Mouse (Mus musculus) heart, adult 2 months (tissue): ENCODE measurements around the gene Fuk. TPM values are rescaled to one million over a fixed set of nuclear protein-coding genes. Genes with fewer than 3 reads are reported as not detected.
"Not testable (repeated sequence)": the region's sequence is repeated elsewhere in the genome, so short reads cannot be mapped to it uniquely, and the experiment has no call there.

Source experiments
- DNase-seq, 2 experiments: peaks; one replicate each; pipeline ENCODE4 v3.0.0; 2021
- H3K27ac ChIP-seq: fragments of 200-600 bp; 2 replicates; pipeline ENCODE4 v1.8.1; 2022
- H3K27me3 ChIP-seq: fragments of 200-500 bp; 2 replicates; pipeline ENCODE4 v1.6.1; 2012; ENCODE audit warnings: mild to moderate bottlenecking, low read length, inconsistent platforms, mixed read lengths; ENCODE audit not compliant: control insufficient read depth, insufficient read depth
- H3K36me3 ChIP-seq: fragments of 200-500 bp; 2 replicates; pipeline ENCODE4 v1.6.1; 2012; ENCODE audit warnings: low read length, inconsistent platforms; ENCODE audit not compliant: control insufficient read depth, insufficient read depth
- H3K4me1 ChIP-seq: fragments of 200-500 bp; 2 replicates; pipeline ENCODE4 v1.6.1; 2011; ENCODE audit warnings: low read length; ENCODE audit not compliant: control insufficient read depth, insufficient read depth
- H3K4me3 ChIP-seq: fragments of 200-600 bp; 2 replicates; pipeline ENCODE4 v1.8.1; 2022
- H3K79me2 ChIP-seq: fragments of 200-500 bp; replicated peaks from 2 replicates; pipeline ENCODE4 v1.6.1; 2012; ENCODE audit warnings: mild to moderate bottlenecking, inconsistent platforms, low read length, moderate library complexity, mixed read lengths; ENCODE audit not compliant: control insufficient read depth, insufficient read depth
- H3K9ac ChIP-seq: fragments of 200-500 bp; 2 replicates; pipeline ENCODE4 v1.6.1; 2012; ENCODE audit warnings: low read depth, mild to moderate bottlenecking, control low read depth, inconsistent platforms, low read length, mixed read lengths
- CTCF ChIP-seq: fragments of 200-600 bp; IDR thresholded peaks from 2 replicates; pipeline ENCODE4 v1.8.1; 2022; ENCODE audit warnings: antibody characterized with exemption, mild to moderate bottlenecking, moderate library complexity
- EP300 ChIP-seq: fragments of 200-500 bp; IDR thresholded peaks from 2 replicates; pipeline ENCODE4 v1.6.1; 2011; ENCODE audit warnings: low read depth, low read length, control low read depth; ENCODE audit not compliant: insufficient read depth
- POLR2A ChIP-seq: fragments of 200-500 bp; IDR thresholded peaks from 2 replicates; pipeline ENCODE4 v1.6.1; 2011; ENCODE audit warnings: mild to moderate bottlenecking, low read depth, low read length, control low read depth; ENCODE audit not compliant: insufficient read depth
- WGBS: fragments of 180-500 bp; shearing (Covaris S2); methylation state at CpG from one replicate; pipeline ENCODE4 v1.1.7; 2018; 5-methylcytosine and 5-hydroxymethylcytosine counted together
- intact Hi-C: fragments of 180-260 bp; cut with DNase I; formaldehyde crosslinking; loops from one replicate; pipeline ENCODE4 v1.15.1; 2025
- polyA plus RNA-seq: library from polyadenylated mRNA; depleted of rRNA; stranded (reverse); fragments of >200 nt; gene quantifications from 2 replicates; pipeline ENCODE4 v1.2.3, GENCODE M21; 2012
- total RNA-seq, 2 experiments: library from RNA; stranded (reverse); gene quantifications; 2 replicates each; pipeline ENCODE4 v1.2.3; 2021

Fuk gene
- total and polyA plus RNA-seq, 3 experiments, result 4.5 to 6.2 (median 4.6) TPM

DNA sequence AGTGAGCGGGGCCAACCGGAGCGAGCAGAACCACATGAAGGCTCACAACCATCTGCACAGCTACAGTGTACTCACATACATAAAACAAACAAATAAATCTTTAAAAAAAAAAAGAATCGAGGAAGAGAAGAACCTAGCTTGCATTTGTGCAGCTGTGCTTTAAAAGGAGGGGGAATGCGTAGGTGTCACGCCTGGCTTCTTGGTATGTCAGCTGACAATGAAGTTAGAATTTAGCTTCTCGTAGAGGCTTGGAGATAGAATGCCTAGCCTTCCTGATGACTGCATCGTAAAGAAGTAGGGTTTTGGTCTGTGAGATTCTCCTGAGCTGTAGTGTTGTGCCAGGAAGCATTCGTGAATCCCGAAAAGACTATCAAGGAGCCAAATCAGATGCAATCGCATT lies 15.7 kb upstream of the Fuk start:
- 89% methylated on average over 11 of the region's 11 CpGs for WGBS
- H3K4me3 ChIP-seq, result no peak overlapping the region
- no peak for TF ChIP-seq CTCF
- no peak for TF ChIP-seq EP300
- TF ChIP-seq POLR2A, result no peak
- H3K79me2 ChIP-seq, result peaks cover 3% of the 10 kb centered on the region; the same call in 1 of the 2 replicates
- intact Hi-C loops, result loop anchor here (2.0 kb wide), 1 partner anchor 15 kb away; the partner anchor contains the start of gene Fuk
- no peak overlapping the region for H3K9ac ChIP-seq
- H3K36me3 ChIP-seq, result no peaks in the 10 kb centered on the region
- H3K27ac ChIP-seq, result no peak overlapping the region
- no peak for DNase-seq
- no peaks in the 10 kb centered on the region for H3K27me3 ChIP-seq
- H3K4me1 ChIP-seq, result peaks cover 4% of the 10 kb centered on the region

DNA sequence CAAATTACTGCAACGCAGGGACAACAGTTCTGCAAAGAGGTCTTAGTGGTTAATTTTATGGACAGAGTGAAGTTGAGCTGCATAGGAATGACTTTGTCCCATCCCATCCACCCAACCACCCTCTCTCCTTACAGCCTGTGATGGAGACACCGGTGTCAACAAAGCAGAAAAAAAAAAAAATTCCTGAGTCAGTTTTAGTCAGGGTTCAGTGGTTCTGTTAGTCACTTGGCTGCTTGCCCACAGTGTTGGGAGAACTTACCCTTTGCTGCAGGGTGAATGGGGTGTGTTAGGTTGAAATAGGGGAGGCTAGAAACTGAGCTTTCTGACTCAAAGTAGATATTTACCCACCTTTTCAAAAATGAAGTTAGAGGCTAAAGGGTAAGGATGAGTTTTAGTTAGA lies 15.1 kb upstream of the Fuk start:
- no peak overlapping the region for H3K9ac ChIP-seq
- TF ChIP-seq POLR2A, result no peak
- TF ChIP-seq EP300, result no peak
- peaks cover 4% of the 10 kb centered on the region for H3K4me1 ChIP-seq
- WGBS, result 47% methylated on average over 2 of the region's 2 CpGs
- H3K79me2 ChIP-seq, result peaks cover 1% of the 10 kb centered on the region; the same call in 1 of the 2 replicates
- H3K27me3 ChIP-seq, result no peaks in the 10 kb centered on the region
- no peak for DNase-seq
- no peak overlapping the region for H3K4me3 ChIP-seq
- H3K27ac ChIP-seq, result no peak overlapping the region
- intact Hi-C loops, result no loop called here
- no peaks in the 10 kb centered on the region for H3K36me3 ChIP-seq

DNA sequence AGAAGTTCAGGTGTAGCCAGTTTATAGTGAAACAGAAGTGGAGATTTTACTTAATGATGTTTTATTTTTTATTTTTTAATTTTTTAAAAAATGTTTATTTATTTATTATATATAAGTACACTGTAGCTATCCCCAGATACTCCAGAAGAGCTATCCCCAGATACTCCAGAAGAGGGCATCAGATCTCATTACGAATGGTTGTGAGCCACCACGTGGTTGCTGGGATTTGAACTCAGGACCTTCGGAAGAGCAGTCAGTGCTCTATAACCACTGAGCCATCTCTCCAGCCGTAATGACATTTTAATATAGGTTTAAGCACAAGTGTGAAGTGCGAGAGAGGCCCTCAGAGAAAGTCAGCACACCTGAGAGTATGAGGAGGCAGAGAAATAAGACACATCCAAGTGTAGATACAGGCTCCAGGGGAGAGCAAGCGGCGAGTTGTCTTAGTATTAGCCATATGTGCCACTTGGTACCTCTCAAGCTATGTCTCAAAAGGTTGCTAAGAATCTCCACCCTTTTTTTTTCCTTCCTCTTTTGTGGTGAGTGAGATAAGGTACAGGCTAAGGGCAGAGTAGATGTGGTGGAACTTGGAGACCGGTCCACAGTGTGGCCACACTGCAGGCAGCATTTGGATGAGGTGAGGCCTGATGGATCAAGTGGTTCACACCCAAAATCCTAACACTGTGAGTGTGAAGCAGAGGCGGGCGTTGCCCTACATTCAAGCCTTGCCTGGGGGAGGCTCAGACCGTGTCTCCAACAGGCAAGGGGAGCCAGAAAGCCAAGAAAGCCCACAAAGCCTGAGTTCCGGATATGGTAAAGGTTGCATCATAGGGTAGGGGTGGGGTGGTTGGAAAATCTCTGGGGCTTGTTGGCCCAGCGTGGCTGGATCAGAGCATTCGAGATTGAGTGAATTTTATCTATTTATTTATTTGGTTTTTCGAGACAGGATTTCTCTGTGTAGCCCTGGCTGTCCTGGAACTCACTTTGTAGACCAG lies 9.6 kb upstream of the Fuk start:
- TF ChIP-seq POLR2A (no peak), CTCF (peak; percentile 50), EP300 (no peak)
- no peaks in the 10 kb centered on the region for H3K36me3 ChIP-seq
- H3K4me1 ChIP-seq, result no peaks in the 10 kb centered on the region
- no peak overlapping the region for H3K4me3 ChIP-seq
- intact Hi-C loops, result no loop called here
- H3K79me2 ChIP-seq, result no peaks in the 10 kb centered on the region
- no peak overlapping the region for H3K27ac ChIP-seq
- H3K9ac ChIP-seq, result no peak overlapping the region
- DNase-seq, result peak in 1 of 2 experiments; percentile 11
- 78% methylated on average over 15 of the region's 15 CpGs for WGBS
- no peaks in the 10 kb centered on the region for H3K27me3 ChIP-seq

DNA sequence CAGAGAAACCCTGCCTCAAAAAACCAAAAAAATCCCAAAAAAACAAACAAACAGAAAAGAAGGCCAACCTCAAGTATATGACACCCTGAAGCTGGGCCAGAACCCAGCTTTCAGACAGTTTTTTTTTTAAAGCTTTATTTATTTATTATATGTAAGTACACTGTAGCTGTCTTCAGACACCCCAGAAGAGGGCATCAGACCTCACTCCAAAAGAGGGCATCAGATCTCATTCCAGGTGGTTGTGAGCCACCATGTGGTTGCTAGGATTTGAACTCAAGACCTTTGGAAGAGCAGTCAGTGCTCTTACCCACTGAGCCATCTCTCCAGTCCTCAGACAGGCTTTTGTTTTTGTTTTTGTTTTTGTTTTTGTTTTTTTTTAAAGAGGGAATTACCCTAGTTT lies 7.6 kb upstream of the Fuk start:
- H3K4me1 ChIP-seq, intact Hi-C loops, DNase-seq, H3K4me3 ChIP-seq, H3K36me3 ChIP-seq, H3K79me2 ChIP-seq, H3K27me3 ChIP-seq, H3K9ac ChIP-seq, H3K27ac ChIP-seq: not testable (repeated sequence)
- peak; percentile 61 for TF ChIP-seq CTCF

DNA sequence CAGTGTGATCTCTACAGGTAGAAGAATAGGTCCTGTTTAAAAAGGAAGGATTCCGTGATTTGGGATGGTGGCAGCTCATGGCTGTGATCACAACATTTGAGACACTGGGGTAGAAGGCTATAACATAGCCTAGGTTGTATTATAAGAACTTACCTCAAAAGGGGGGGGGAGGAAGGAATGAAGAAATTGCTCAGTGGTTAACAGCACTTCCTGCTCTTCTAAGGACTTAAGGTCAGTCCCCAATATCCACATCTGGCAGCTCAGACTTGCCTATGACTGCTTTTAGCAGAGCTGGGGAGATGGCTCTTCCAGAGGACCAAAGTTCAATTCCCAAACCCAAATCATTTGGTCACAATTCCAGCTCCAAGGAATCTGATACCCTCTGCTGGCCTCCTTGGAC lies 4.4 kb upstream of the Fuk start:
- intact Hi-C loops, result no loop called here
- H3K36me3 ChIP-seq, result no peaks in the 10 kb centered on the region
- no peaks in the 10 kb centered on the region for H3K79me2 ChIP-seq
- H3K4me3 ChIP-seq, result no peak overlapping the region
- no peak for TF ChIP-seq CTCF
- TF ChIP-seq EP300, result no peak
- TF ChIP-seq POLR2A, result no peak
- no peak overlapping the region for H3K27ac ChIP-seq
- H3K4me1 ChIP-seq, result no peaks in the 10 kb centered on the region; the same call in 1 of the 2 replicates
- no peak overlapping the region for H3K9ac ChIP-seq
- DNase-seq, result no peak
- H3K27me3 ChIP-seq, result no peaks in the 10 kb centered on the region
- 92% methylated on average over 1 of the region's 1 CpGs for WGBS

DNA sequence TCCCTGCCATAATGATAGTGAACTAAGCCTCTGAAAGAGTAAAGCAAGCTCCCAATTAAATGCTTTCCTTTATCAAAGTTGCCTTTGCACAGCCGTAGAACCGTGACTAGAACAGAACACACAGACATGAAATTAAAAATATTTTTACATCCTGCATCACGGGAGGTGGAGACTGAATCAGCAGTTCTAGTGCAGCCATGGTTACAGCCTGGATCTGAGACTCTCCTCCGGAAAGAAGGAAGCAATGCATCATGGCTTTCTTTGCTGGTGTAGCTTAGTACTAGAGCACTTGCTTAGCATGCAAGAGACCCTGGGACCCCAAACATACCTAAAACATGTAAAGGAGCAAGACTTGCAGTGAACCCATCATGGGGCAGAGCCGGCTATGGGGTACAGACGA lies 3.1 kb upstream of the Fuk start:
- no peak for DNase-seq
- H3K4me3 ChIP-seq, result no peak overlapping the region
- H3K36me3 ChIP-seq, result no peaks in the 10 kb centered on the region
- no peak overlapping the region for H3K27ac ChIP-seq
- WGBS, result 75% methylated on average over 6 of the region's 6 CpGs
- H3K4me1 ChIP-seq, result no peaks in the 10 kb centered on the region; the same call in 1 of the 2 replicates
- intact Hi-C loops, result no loop called here
- H3K79me2 ChIP-seq, result no peaks in the 10 kb centered on the region
- H3K9ac ChIP-seq, result no peak overlapping the region
- H3K27me3 ChIP-seq, result no peaks in the 10 kb centered on the region
- TF ChIP-seq EP300 (no peak), POLR2A (no peak), CTCF (no peak)
